Comparison of ENCODE assay signal across 8 mouse cellular contexts in genomic region chr11:17952791-17953190, GRCm38 (mm10). TPM values are rescaled to one million over a fixed set of nuclear protein-coding genes. Genes with fewer than 3 reads are reported as not detected.
DNase-seq lines count a peak whose midpoint lies in the region; ATAC-seq and TF ChIP-seq lines count a peak whose summit lies in the region.

No protein-coding gene starts in this region.

- no peaks in the 10 kb centered on the region for H3K9me3 ChIP-seq in kidney, embryonic 14.5 days (ENCODE audit: control insufficient read depth, low read length)
- no peaks in the 10 kb centered on the region for H3K9me3 ChIP-seq in hindbrain, embryonic 16.5 days (ENCODE audit: control insufficient read depth, low read length)
- no peaks in the 10 kb centered on the region for H3K9me3 ChIP-seq in midbrain, embryonic 16.5 days (replicated peaks; ENCODE audit: control insufficient read depth, low read length, poor library complexity, severe bottlenecking)

- no peak for DNase-seq in kidney, postnatal 14 days
- no peak for DNase-seq in cerebellum, postnatal 36 days
- no peak for DNase-seq in right cerebral cortex, postnatal 4 days
- no peak for DNase-seq in lung, adult 18-20 months

- peaks cover 28% of the 10 kb centered on the region for H3K36me3 ChIP-seq in kidney, embryonic 14.5 days (ENCODE audit: control insufficient read depth, insufficient read depth, low read length)
- peaks cover 2% of the 10 kb centered on the region; the same call in 1 of the 2 replicates for H3K36me3 ChIP-seq in hindbrain, embryonic 16.5 days (ENCODE audit: control insufficient read depth, insufficient read depth, low read length)
- 0 out of 2 replicates have a peak, but pooled peaks cover under 1% of the 10 kb centered on the region for H3K36me3 ChIP-seq in midbrain, embryonic 16.5 days (ENCODE audit: control insufficient read depth, insufficient read depth, low read length)

- peak overlapping the region; percentile 99 for H3K4me3 ChIP-seq in kidney, embryonic 14.5 days (ENCODE audit: low read length)
- H3K4me3 ChIP-seq in bone marrow, adult 2 months (replicated peaks; ENCODE audit: control insufficient read depth, low read depth, low read length) = peak overlapping the region; percentile 99
- H3K4me3 ChIP-seq in hindbrain, embryonic 16.5 days (ENCODE audit: low read length) = peak overlapping the region; percentile 100
- H3K4me3 ChIP-seq in midbrain, embryonic 16.5 days (ENCODE audit: low read depth, low read length) = peak overlapping the region; percentile 83

- H3K4me2 ChIP-seq in kidney, embryonic 14.5 days (replicated peaks; ENCODE audit: low read depth, low read length) = peak overlapping the region; percentile 75
- peak overlapping the region; percentile 77 for H3K4me2 ChIP-seq in hindbrain, embryonic 16.5 days (ENCODE audit: low read length)
- H3K4me2 ChIP-seq in midbrain, embryonic 16.5 days (ENCODE audit: low read length) = peak overlapping the region; percentile 70

- TF ChIP-seq POLR2A in bone marrow, adult 2 months (IDR thresholded peaks at IDR 0.05; ENCODE audit: borderline replicate concordance, control insufficient read depth, low read depth, low read length) = no peak

- H3K9ac ChIP-seq in kidney, embryonic 14.5 days (ENCODE audit: low read depth, low read length) = peak overlapping the region; percentile 98
- peak overlapping the region; percentile 94 for H3K9ac ChIP-seq in hindbrain, embryonic 16.5 days (ENCODE audit: low read depth, low read length)
- H3K9ac ChIP-seq in midbrain, embryonic 16.5 days (ENCODE audit: low read depth, low read length) = peak overlapping the region; percentile 83

- no peak for TF ChIP-seq CTCF in bone marrow, adult 2 months (IDR thresholded peaks at IDR 0.05; ENCODE audit: control insufficient read depth, insufficient read depth, low read length)

- ATAC-seq in kidney, embryonic 14.5 days (ENCODE audit: low FRiP score, low TSS enrichment) = no peak
- no peak for ATAC-seq in hindbrain, embryonic 16.5 days
- ATAC-seq in midbrain, embryonic 16.5 days = no peak

- no peaks in the 10 kb centered on the region for H3K4me1 ChIP-seq in kidney, embryonic 14.5 days (ENCODE audit: control insufficient read depth, insufficient read depth, low read length)
- no peaks in the 10 kb centered on the region; the same call in 1 of the 2 replicates for H3K4me1 ChIP-seq in bone marrow, adult 2 months (ENCODE audit: control insufficient read depth, insufficient read depth, low read length)
- H3K4me1 ChIP-seq in hindbrain, embryonic 16.5 days (ENCODE audit: control insufficient read depth, insufficient read depth, low read depth, low read length) = peaks cover 10% of the 10 kb centered on the region
- peaks cover 8% of the 10 kb centered on the region for H3K4me1 ChIP-seq in midbrain, embryonic 16.5 days (ENCODE audit: control insufficient read depth, insufficient read depth, low read length)

- H3K27me3 ChIP-seq in kidney, embryonic 14.5 days (ENCODE audit: control insufficient read depth, insufficient read depth, low read length) = no peaks in the 10 kb centered on the region
- no peaks in the 10 kb centered on the region for H3K27me3 ChIP-seq in hindbrain, embryonic 16.5 days (replicated peaks; ENCODE audit: control insufficient read depth, insufficient read depth, low read length)
- no peaks in the 10 kb centered on the region for H3K27me3 ChIP-seq in midbrain, embryonic 16.5 days (ENCODE audit: control insufficient read depth, insufficient read depth, low read depth, low read length)

- 2% methylated on average over 3 of the region's 3 CpGs for WGBS in kidney, embryonic 14.5 days
- WGBS in bone marrow, adult 2 months = under 1% methylated on average over 3 of the region's 3 CpGs
- WGBS in hindbrain, embryonic 16.5 days = 4% methylated on average over 3 of the region's 3 CpGs
- 3% methylated on average over 3 of the region's 3 CpGs for WGBS in midbrain, embryonic 16.5 days

- H3K27ac ChIP-seq in kidney, embryonic 14.5 days (ENCODE audit: low read depth, low read length) = 0 out of 2 replicates have a peak overlapping the region, but pooled peaks have one; percentile 97
- no peak overlapping the region for H3K27ac ChIP-seq in bone marrow, adult 2 months (ENCODE audit: control insufficient read depth, insufficient read depth, low read depth, low read length, poor library complexity)
- H3K27ac ChIP-seq in hindbrain, embryonic 16.5 days (ENCODE audit: low read depth, low read length) = peak overlapping the region; percentile 97
- peak overlapping the region; percentile 89 for H3K27ac ChIP-seq in midbrain, embryonic 16.5 days (ENCODE audit: low read length)

RNA-seq across cellular contexts. Expression of gene Etaa1, which starts 0.9 kb away (rescaled TPM):
- 18.5 and 18.8 TPM in 2 replicates for polyA plus RNA-seq in kidney, embryonic 14.5 days (2014; fragmentation: Nextera tagmentation; extraction: Ambion mirVana)
- polyA plus RNA-seq in bone marrow, adult 2 months (2011; ENCODE audit: insufficient read depth, insufficient read length, low replicate concordance, missing spikeins) = 4.4 and 4.5 TPM in 2 replicates
- polyA plus RNA-seq in hindbrain, embryonic 16.5 days (2015; fragmentation: Nextera tagmentation; extraction: Ambion mirVana) = 6.6 and 8.2 TPM in 2 replicates
- 6.2 and 7.1 TPM in 2 replicates for polyA plus RNA-seq in midbrain, embryonic 16.5 days (2015; fragmentation: Nextera tagmentation; extraction: Ambion mirVana)
